Mouse (Mus musculus): ENCODE data around the gene Crip2. TPM values are rescaled to one million over a fixed set of nuclear protein-coding genes. Genes with fewer than 3 reads are reported as not detected.

Crip2 gene
- polyA plus RNA-seq (2012; rRNA removed; ENCODE audit: low replicate concordance) = 322 and 456 TPM in 2 replicates

DNA sequence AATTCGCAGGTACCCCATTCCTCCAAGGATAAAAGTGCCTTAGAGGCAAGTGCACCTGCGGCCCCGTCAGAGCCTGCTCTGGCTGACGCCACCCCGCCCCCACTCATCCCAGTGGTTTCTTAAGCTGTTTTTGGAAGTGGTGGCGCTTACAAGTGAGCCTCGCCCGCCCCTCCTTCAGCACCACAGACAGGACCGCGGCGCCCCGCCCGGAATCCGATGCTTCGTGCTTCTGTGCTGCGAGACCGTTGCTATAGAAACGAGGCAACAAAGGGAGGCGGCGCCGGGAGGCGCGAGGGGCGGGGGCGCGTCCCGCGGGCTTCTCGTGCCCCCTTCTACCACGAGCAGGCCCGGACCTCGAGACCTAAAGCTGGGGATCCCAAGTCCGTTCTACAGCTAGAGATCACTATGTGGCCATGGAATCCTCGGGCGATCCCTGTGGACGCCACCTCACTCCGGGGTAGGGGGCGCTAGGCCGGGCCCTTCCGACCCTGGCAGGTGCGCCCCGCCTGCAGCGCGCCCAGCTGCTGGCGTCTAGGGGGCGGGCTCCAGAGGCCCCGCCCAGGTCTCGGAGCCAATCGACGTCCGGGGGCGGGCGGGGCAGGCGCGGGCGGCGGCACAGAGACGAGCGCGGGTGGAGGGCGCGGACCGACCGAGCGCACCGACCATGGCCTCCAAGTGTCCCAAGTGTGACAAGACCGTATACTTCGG lies at the start of gene Crip2:
TSS of gene Crip2 (plus strand) at position 329 of the 708 bp plus-strand sequence.

GRCm38 (mm10) chr12:113097749-113098281 lies 42.2 kb upstream of the Crip2 start, which contains the start of gene Mta1:
TSS of gene Mta1 (plus strand) at chr12:113098278.

GRCm38 (mm10) chr12:113146112-113147057 lies 6.3 kb downstream of the Crip2 start, which contains the start of gene Crip1:
TSS of gene Crip1 (plus strand) at chr12:113146316.

DNA sequence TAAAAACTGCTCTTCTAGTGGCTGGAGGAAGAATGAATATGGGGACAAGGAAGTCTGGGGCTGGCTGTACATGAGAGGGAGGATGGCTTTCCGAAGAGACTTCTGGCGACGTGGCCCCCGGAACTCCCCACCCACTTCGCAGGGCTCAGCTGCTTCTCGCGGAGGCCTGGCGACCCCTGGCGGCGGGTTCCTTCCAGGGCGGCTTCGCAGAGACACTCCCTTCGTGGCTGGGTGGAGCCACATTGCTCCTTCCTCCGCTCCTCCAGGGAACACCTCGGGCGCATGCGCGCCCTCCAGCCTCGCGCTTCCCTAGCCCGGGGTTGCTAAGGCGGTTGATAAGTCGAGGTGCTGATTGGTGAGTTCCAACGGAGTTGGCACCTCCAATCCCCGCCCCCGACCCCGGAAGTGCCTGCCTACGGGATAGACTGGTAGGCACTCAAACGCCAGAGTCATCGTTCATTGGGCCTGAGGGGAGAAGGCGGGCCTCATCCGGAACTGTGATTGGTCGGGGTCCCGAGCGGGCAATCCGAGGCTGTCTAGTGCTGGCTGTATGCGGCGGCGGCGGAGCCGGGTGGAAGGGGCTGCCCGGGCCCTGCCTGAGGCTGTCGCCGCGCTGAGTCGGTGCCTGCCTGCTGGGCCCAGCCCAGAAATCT lies 16.0 kb downstream of the Crip2 start, which contains the start of gene Tedc1:
TSS of gene Tedc1 (plus strand) at position 535 of the 653 bp plus-strand sequence.

DNA sequence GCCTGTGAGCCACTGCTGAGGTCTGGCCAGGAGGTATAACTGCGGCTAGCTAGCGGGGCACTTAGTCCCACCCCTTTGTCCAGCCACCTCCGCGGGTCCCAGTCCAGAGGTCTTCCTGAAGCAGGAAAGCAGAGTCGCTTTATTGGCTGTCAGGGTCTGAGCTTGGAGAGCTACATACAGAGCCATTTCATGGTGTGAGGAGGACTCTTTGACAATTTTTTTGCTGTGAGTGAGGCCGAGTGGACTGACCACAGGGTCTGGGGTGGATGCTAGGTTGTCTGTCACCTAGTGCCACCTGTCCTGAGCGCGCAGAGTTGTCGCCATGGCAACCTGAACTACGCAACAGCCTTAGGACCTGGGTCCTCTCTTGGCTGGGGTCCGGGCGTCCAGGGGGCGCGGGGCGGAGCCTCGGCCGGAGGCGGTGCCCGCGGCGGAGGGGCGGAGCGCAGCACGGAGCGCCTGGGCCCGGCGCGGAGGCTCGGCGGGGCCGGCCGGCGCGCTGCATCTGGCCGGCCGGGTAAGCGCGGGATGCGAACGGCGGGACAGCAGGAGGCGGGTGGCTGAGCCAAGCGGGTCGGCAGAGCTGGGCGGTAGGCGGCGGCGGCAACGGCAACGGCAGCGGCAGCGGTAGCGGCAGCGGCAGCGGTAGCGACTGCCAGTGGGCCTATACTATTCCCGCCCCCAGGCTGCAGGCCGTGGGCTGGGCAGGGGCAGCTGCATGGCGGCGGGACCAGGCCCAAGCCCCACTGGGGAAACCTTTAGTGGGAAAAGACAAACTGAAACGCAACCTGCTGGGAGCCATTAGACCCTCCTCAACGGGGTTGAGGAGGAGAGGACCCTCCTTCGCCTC lies 45.6 kb downstream of the Crip2 start, which contains the start of gene Tmem121:
TSS of gene Tmem121 (plus strand) at position 489 of the 850 bp plus-strand sequence.

Other genes with a start within 250 kb of the Crip2 start
- gene Jag2, start 210.5 kb upstream of the Crip2 start, polyA plus RNA-seq (2012; rRNA removed; ENCODE audit: low replicate concordance) = 36.0 and 44.3 TPM in 2 replicates
- gene Nudt14, start 198.1 kb upstream of the Crip2 start, polyA plus RNA-seq (2012; rRNA removed; ENCODE audit: low replicate concordance) = 36.9 and 40.6 TPM in 2 replicates
- 23.5 and 40.2 TPM in 2 replicates for gene Btbd6, start 163.8 kb upstream of the Crip2 start, polyA plus RNA-seq (2012; rRNA removed; ENCODE audit: low replicate concordance)
- 41.5 and 84.3 TPM in 2 replicates for gene Brf1, start 139.5 kb upstream of the Crip2 start, polyA plus RNA-seq (2012; rRNA removed; ENCODE audit: low replicate concordance)
- 55.4 and 68.3 TPM in 2 replicates for gene Pacs2, start 125.7 kb upstream of the Crip2 start, polyA plus RNA-seq (2012; rRNA removed; ENCODE audit: low replicate concordance)
- gene Tex22, start 65.7 kb upstream of the Crip2 start, polyA plus RNA-seq (2012; rRNA removed; ENCODE audit: low replicate concordance) = 0.28 TPM in 1 of 2 replicates, not detected in the other
- gene Mta1, start 42.0 kb upstream of the Crip2 start, polyA plus RNA-seq (2012; rRNA removed; ENCODE audit: low replicate concordance) = 53.8 and 92.7 TPM in 2 replicates
- gene Crip1, start 6.1 kb downstream of the Crip2 start, polyA plus RNA-seq (2012; rRNA removed; ENCODE audit: low replicate concordance) = 1,377 and 1,405 TPM in 2 replicates
- 1.2 and 11.7 TPM in 2 replicates for gene Tedc1, start 16.2 kb downstream of the Crip2 start, polyA plus RNA-seq (2012; rRNA removed; ENCODE audit: low replicate concordance)
- 0.39 and 7.6 TPM in 2 replicates for gene Tmem121, start 45.7 kb downstream of the Crip2 start, polyA plus RNA-seq (2012; rRNA removed; ENCODE audit: low replicate concordance)